In genomic region chr6:120037636-120038365, GRCm38 (mm10) we compare ENCODE assay signal across 8 mouse cellular contexts. TPM values are rescaled to one million over a fixed set of nuclear protein-coding genes. Genes with fewer than 3 reads are reported as not detected.
DNase-seq lines count a peak whose midpoint lies in the region; ATAC-seq and TF ChIP-seq lines count a peak whose summit lies in the region.

No protein-coding gene starts in this region.

- H3K9ac ChIP-seq in neural tube, embryonic 11.5 days (ENCODE audit: low read length), result peak overlapping the region; percentile 83
- peak overlapping the region; percentile 98 for H3K9ac ChIP-seq in heart, embryonic 12.5 days
- peak overlapping the region; percentile 97 for H3K9ac ChIP-seq in liver, embryonic 13.5 days
- H3K9ac ChIP-seq in neural tube, embryonic 12.5 days, result peak overlapping the region; percentile 76
- peak overlapping the region; percentile 97 for H3K9ac ChIP-seq in stomach, embryonic 16.5 days (ENCODE audit: low read length)

- peak; percentile 67 for ATAC-seq in neural tube, embryonic 11.5 days (ENCODE audit: insufficient read depth, low FRiP score, low TSS enrichment)
- ATAC-seq in heart, embryonic 12.5 days (ENCODE audit: insufficient number of reproducible peaks, low FRiP score), result peak; percentile 87
- ATAC-seq in liver, embryonic 13.5 days (ENCODE audit: low read depth), result peak; percentile 84
- peak; percentile 70 for ATAC-seq in neural tube, embryonic 12.5 days (ENCODE audit: low FRiP score, low read depth)
- ATAC-seq in stomach, embryonic 16.5 days (ENCODE audit: insufficient read depth, low FRiP score), result peak; percentile 83

- peak overlapping the region; percentile 93 for H3K4me3 ChIP-seq in neural tube, embryonic 11.5 days (ENCODE audit: low read depth, low read length)
- H3K4me3 ChIP-seq in embryonic fibroblast, embryonic 13.5 days (ENCODE audit: insufficient read depth, low read length), result peak overlapping the region; percentile 73
- H3K4me3 ChIP-seq in heart, embryonic 12.5 days, result peak overlapping the region; percentile 97
- peak overlapping the region; percentile 74 for H3K4me3 ChIP-seq in liver, embryonic 13.5 days (replicated peaks)
- peak overlapping the region; percentile 68 for H3K4me3 ChIP-seq in neural tube, embryonic 12.5 days
- H3K4me3 ChIP-seq in stomach, embryonic 16.5 days (replicated peaks; ENCODE audit: low read length), result peak overlapping the region; percentile 71

- WGBS in neural tube, embryonic 11.5 days, result 0% methylated on average over 59 of the region's 85 CpGs
- 2% methylated on average over 77 of the region's 85 CpGs for WGBS in heart, embryonic 12.5 days
- WGBS in liver, embryonic 13.5 days (ENCODE audit: insufficient replicate concordance), result under 1% methylated on average over 83 of the region's 85 CpGs
- WGBS in neural tube, embryonic 12.5 days, result under 1% methylated on average over 77 of the region's 85 CpGs
- WGBS in stomach, embryonic 16.5 days, result under 1% methylated on average over 81 of the region's 85 CpGs

- peak; percentile 81 for DNase-seq in neural tube, embryonic 11.5 days (ENCODE audit: low spot score)
- no peak for DNase-seq in neural tube, embryonic 10.5 days (ENCODE audit: extremely low spot score, low spot score)
- peak; percentile 83 for DNase-seq in kidney, postnatal 10 days
- peak; percentile 80 for DNase-seq in liver, embryonic 13.5 days

- H3K4me1 ChIP-seq in neural tube, embryonic 11.5 days (ENCODE audit: control insufficient read depth, insufficient read depth, low read length), result peaks cover 11% of the 10 kb centered on the region
- no peaks in the 10 kb centered on the region for H3K4me1 ChIP-seq in embryonic fibroblast, embryonic 13.5 days (ENCODE audit: control insufficient read depth, insufficient read depth, low read length)
- H3K4me1 ChIP-seq in heart, embryonic 12.5 days (replicated peaks), result peaks cover 6% of the 10 kb centered on the region; the same call in 1 of the 2 replicates
- H3K4me1 ChIP-seq in liver, embryonic 13.5 days (replicated peaks), result peaks cover 24% of the 10 kb centered on the region
- peaks cover 15% of the 10 kb centered on the region for H3K4me1 ChIP-seq in neural tube, embryonic 12.5 days
- H3K4me1 ChIP-seq in stomach, embryonic 16.5 days (ENCODE audit: control insufficient read depth, insufficient read depth, low read length), result peaks cover 7% of the 10 kb centered on the region; the same call in 1 of the 2 replicates

- peak; percentile 52 for TF ChIP-seq POLR2A in embryonic fibroblast, embryonic 13.5 days (IDR thresholded peaks at IDR 0.05; ENCODE audit: low read depth, low read length)

- H3K36me3 ChIP-seq in neural tube, embryonic 11.5 days (ENCODE audit: control insufficient read depth, insufficient read depth, low read length), result no peaks in the 10 kb centered on the region
- H3K36me3 ChIP-seq in heart, embryonic 12.5 days, result peaks cover 11% of the 10 kb centered on the region
- peaks cover 20% of the 10 kb centered on the region for H3K36me3 ChIP-seq in liver, embryonic 13.5 days
- H3K36me3 ChIP-seq in neural tube, embryonic 12.5 days, result no peaks in the 10 kb centered on the region
- no peaks in the 10 kb centered on the region for H3K36me3 ChIP-seq in stomach, embryonic 16.5 days (ENCODE audit: control insufficient read depth, insufficient read depth, low read length)

- peak overlapping the region; percentile 89 for H3K4me2 ChIP-seq in neural tube, embryonic 11.5 days (ENCODE audit: low read depth)
- peak overlapping the region; percentile 83 for H3K4me2 ChIP-seq in heart, embryonic 12.5 days
- H3K4me2 ChIP-seq in liver, embryonic 13.5 days, result peak overlapping the region; percentile 82
- H3K4me2 ChIP-seq in neural tube, embryonic 12.5 days (replicated peaks), result peak overlapping the region; percentile 93
- H3K4me2 ChIP-seq in stomach, embryonic 16.5 days (ENCODE audit: low read depth, low read length), result peak overlapping the region; percentile 67

- no peaks in the 10 kb centered on the region for H3K27me3 ChIP-seq in neural tube, embryonic 11.5 days (ENCODE audit: control insufficient read depth, insufficient read depth, low read length)
- H3K27me3 ChIP-seq in heart, embryonic 12.5 days (replicated peaks), result no peaks in the 10 kb centered on the region
- no peaks in the 10 kb centered on the region for H3K27me3 ChIP-seq in liver, embryonic 13.5 days
- no peaks in the 10 kb centered on the region for H3K27me3 ChIP-seq in neural tube, embryonic 12.5 days (replicated peaks)
- no peaks in the 10 kb centered on the region for H3K27me3 ChIP-seq in stomach, embryonic 16.5 days (ENCODE audit: control insufficient read depth, insufficient read depth, low read length)

- peak overlapping the region; percentile 92 for H3K27ac ChIP-seq in neural tube, embryonic 11.5 days (ENCODE audit: low read depth, low read length)
- peak overlapping the region; percentile 60 for H3K27ac ChIP-seq in embryonic fibroblast, embryonic 13.5 days (ENCODE audit: insufficient read depth, low read length)
- peak overlapping the region; percentile 99 for H3K27ac ChIP-seq in heart, embryonic 12.5 days (ENCODE audit: poor library complexity, severe bottlenecking)
- H3K27ac ChIP-seq in liver, embryonic 13.5 days, result peak overlapping the region; percentile 100
- peak overlapping the region; percentile 96 for H3K27ac ChIP-seq in neural tube, embryonic 12.5 days
- peak overlapping the region; percentile 100 for H3K27ac ChIP-seq in stomach, embryonic 16.5 days (ENCODE audit: low read length)

- no peaks in the 10 kb centered on the region for H3K9me3 ChIP-seq in neural tube, embryonic 11.5 days (ENCODE audit: control insufficient read depth, low read length)
- no peaks in the 10 kb centered on the region for H3K9me3 ChIP-seq in heart, embryonic 12.5 days (replicated peaks)
- no peaks in the 10 kb centered on the region for H3K9me3 ChIP-seq in liver, embryonic 13.5 days (replicated peaks)
- H3K9me3 ChIP-seq in neural tube, embryonic 12.5 days, result no peaks in the 10 kb centered on the region
- H3K9me3 ChIP-seq in stomach, embryonic 16.5 days (replicated peaks; ENCODE audit: control insufficient read depth, low read length), result no peaks in the 10 kb centered on the region

- no peak for TF ChIP-seq CTCF in embryonic fibroblast, embryonic 13.5 days (IDR thresholded peaks at IDR 0.05; ENCODE audit: borderline replicate concordance, insufficient read depth, low read length)

RNA-seq across cellular contexts. Expression of gene Wnk1, which starts 0.7 kb away (rescaled TPM):
- polyA plus RNA-seq in neural tube, embryonic 11.5 days (2014; fragmentation: Nextera tagmentation; extraction: Ambion mirVana), result 56.3 and 59.1 TPM in 2 replicates
- 252 and 322 TPM in 2 replicates for polyA plus RNA-seq in embryonic fibroblast, embryonic 13.5 days (2011; ENCODE audit: insufficient read length, low read depth, missing spikeins)
- polyA plus RNA-seq in heart, embryonic 12.5 days (2016; fragmentation: Nextera tagmentation; extraction: Ambion mirVana), result 94.6 and 107 TPM in 2 replicates
- polyA plus RNA-seq in liver, embryonic 13.5 days (2015; fragmentation: Nextera tagmentation; extraction: Ambion mirVana), result 32.8 and 34.8 TPM in 2 replicates
- polyA plus RNA-seq in neural tube, embryonic 12.5 days (2016; fragmentation: Nextera tagmentation; extraction: Ambion mirVana), result 51.5 and 57.9 TPM in 2 replicates
- 36.8 and 37.4 TPM in 2 replicates for polyA plus RNA-seq in stomach, embryonic 16.5 days (2015; fragmentation: Nextera tagmentation; extraction: Ambion mirVana)

RNA-seq across cellular contexts. Expression of gene Ninj2, which starts 55.3 kb away (rescaled TPM):
- not detected in 2 replicates for polyA plus RNA-seq in neural tube, embryonic 11.5 days (2014; fragmentation: Nextera tagmentation; extraction: Ambion mirVana)
- polyA plus RNA-seq in embryonic fibroblast, embryonic 13.5 days (2011; ENCODE audit: insufficient read length, low read depth, missing spikeins), result not detected in 2 replicates
- polyA plus RNA-seq in heart, embryonic 12.5 days (2016; fragmentation: Nextera tagmentation; extraction: Ambion mirVana), result not detected in 2 replicates
- not detected in 2 replicates for polyA plus RNA-seq in liver, embryonic 13.5 days (2015; fragmentation: Nextera tagmentation; extraction: Ambion mirVana)
- polyA plus RNA-seq in neural tube, embryonic 12.5 days (2016; fragmentation: Nextera tagmentation; extraction: Ambion mirVana), result not detected in 2 replicates
- polyA plus RNA-seq in stomach, embryonic 16.5 days (2015; fragmentation: Nextera tagmentation; extraction: Ambion mirVana), result not detected in 2 replicates
